Mouse (Mus musculus) left cerebral cortex, postnatal 36 days (tissue): ENCODE measurements around the gene Ostm1. TPM values are rescaled to one million over a fixed set of nuclear protein-coding genes. Genes with fewer than 3 reads are reported as not detected.

Source experiments
- DNase-seq, 2 experiments: peaks; one replicate each; pipeline ENCODE4 v3.0.0; 2021 to 2022; ENCODE audit warnings: low spot score in 2 of 2, mixed read lengths in 1 of 2
- intact Hi-C: fragments of 180-260 bp; cut with DNase I; formaldehyde crosslinking; loops from one replicate; pipeline ENCODE4 v1.15.1; 2025
- total RNA-seq, 2 experiments: library from RNA; stranded (reverse); gene quantifications; 2 replicates each; pipeline ENCODE4 v1.2.3; 2021

Ostm1 gene
- total RNA-seq, 2 experiments from 2014 or later = 47.1 to 55.2 TPM

- DNase-seq = no peak
- intact Hi-C loops = no loop called here
These were observed 118.5 kb downstream of the Ostm1 start for GRCm38 (mm10) chr10:42702111-42702510.

GRCm38 (mm10) chr10:42714676-42715075, 131.1 kb downstream of the Ostm1 start:
- intact Hi-C loops = no loop called here

GRCm38 (mm10) chr10:42715366-42716035, 131.9 kb downstream of the Ostm1 start:
- no peak for DNase-seq
- intact Hi-C loops = no loop called here

More at GRCm38 (mm10) chr10:42714676-42715075, 131.1 kb downstream of the Ostm1 start:
- no peak for DNase-seq

- intact Hi-C loops = no loop called here
- DNase-seq = no peak
These were observed 138.5 kb downstream of the Ostm1 start for GRCm38 (mm10) chr10:42722116-42722515.

GRCm38 (mm10) chr10:42723275-42724232, 139.9 kb downstream of the Ostm1 start:
- no peak for DNase-seq
- intact Hi-C loops = no loop called here

GRCm38 (mm10) chr10:42729607-42730006, 146.0 kb downstream of the Ostm1 start:
- no peak for DNase-seq

GRCm38 (mm10) chr10:42734546-42735060, 151.0 kb downstream of the Ostm1 start:
- DNase-seq = peak in 1 of 2 experiments; percentile 8
- intact Hi-C loops = loop anchor here (2.0 kb wide), 1 partner anchor 426 kb away; no protein-coding TSS in a partner anchor

More at GRCm38 (mm10) chr10:42729607-42730006, 146.0 kb downstream of the Ostm1 start:
- intact Hi-C loops = no loop called here

- intact Hi-C loops = no loop called here
- DNase-seq = no peak
These were observed 168.2 kb downstream of the Ostm1 start for GRCm38 (mm10) chr10:42751813-42752212.

Other genes starting within 250 kb of the Ostm1 start
- 10 to 100 TPM; 11.6 to 13.1 TPM for gene Afg1l, start 105.3 kb upstream of the Ostm1 start, total RNA-seq
- gene Snx3, start 81.8 kb upstream of the Ostm1 start, total RNA-seq = 100 to 1,000 TPM; 198 to 199 TPM
- 10 to 100 TPM; 12.1 to 12.9 TPM for gene Nr2e1, start 190 bp upstream of the Ostm1 start, total RNA-seq
- 10 to 100 TPM; 54.3 to 56.3 TPM for gene Sec63, start 177.7 kb downstream of the Ostm1 start, total RNA-seq